Mouse (Mus musculus): ENCODE measurements around the gene Irf6. TPM values are rescaled to one million over a fixed set of nuclear protein-coding genes. Genes with fewer than 3 reads are reported as not detected.

Gene Irf6
- polyA plus RNA-seq, 1 experiment from 2014 or later: 10.0 TPM

- no peak for DNase-seq (ENCODE audit: low spot score)
Observed at GRCm38 (mm10) chr1:193198312-193198711, 45.4 kb downstream of the Irf6 start.

DNA sequence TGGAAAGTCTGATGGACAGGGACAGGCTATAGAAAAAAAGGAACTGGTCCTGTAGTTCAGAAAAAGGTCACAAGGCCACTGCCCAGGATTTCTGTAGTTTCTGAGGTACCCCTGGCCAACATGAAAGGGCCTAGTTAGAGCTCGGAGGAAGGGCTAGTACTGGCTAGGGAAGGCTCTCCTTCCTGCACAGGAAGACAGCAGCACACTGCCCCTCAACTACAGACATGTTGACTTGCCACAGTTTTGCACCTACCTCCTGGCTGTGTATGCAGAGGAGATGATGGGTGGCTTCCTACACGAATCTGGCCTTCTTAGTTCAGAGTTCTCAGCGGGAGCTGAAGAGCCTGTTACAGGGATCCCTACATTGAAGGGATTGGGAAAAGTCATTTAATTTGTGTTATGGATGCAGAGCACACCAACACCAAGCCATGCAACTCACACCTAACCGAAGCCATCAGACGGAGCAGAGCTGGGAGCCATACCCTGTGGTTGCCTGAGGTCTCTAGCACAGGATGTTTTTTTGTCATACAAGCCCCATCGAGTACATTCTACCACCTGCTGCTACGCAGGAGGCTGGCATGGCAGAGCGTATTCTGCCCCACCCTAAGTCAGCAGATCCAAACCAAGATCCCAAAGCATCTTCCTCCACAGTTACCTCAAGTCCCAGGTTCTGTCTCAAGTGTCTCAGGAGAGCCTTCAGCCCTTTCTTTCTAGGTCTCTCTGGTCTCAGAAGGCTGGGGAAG is 47.9 kb downstream of the Irf6 start:
- DNase-seq (ENCODE audit: low spot score): peak; percentile 81

GRCm38 (mm10) chr1:193201383-193201778 is 48.5 kb downstream of the Irf6 start, which contains the start of gene Traf3ip3:
Traf3ip3 (minus strand) TSS chr1:193201703.
- peak; percentile 93 for DNase-seq (ENCODE audit: low spot score)

DNA sequence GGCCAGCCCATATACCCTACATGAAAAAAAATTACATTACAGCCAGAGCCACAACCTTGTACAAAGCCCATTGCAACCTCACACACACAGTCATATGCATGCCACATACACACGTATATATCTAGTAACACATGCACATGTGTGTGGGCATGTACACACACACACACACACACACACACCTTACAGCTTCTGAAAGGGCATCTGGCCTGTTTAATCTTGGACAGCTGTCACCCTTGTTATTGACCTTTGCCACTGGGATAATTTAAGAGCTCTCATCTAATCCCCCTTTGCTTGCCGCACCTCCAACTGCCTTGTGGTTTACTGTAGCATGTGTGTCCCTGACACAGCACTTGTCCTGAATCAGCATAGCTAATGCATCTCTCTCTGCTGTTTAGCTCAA is 50.9 kb downstream of the Irf6 start:
- peak; percentile 22 for DNase-seq (ENCODE audit: low spot score)

- no peak for DNase-seq (ENCODE audit: low spot score)
Observed at GRCm38 (mm10) chr1:193205431-193205830, 52.5 kb downstream of the Irf6 start.

GRCm38 (mm10) chr1:193207503-193207902 is 54.6 kb downstream of the Irf6 start, which contains the start of gene Lamb3:
Lamb3 (plus strand) TSS chr1:193207699.
- DNase-seq (ENCODE audit: low spot score): no peak

GRCm38 (mm10) chr1:193208178-193208577 is 55.3 kb downstream of the Irf6 start:
- DNase-seq (ENCODE audit: low spot score): peak; percentile 63

- DNase-seq (ENCODE audit: low spot score): no peak
Observed at GRCm38 (mm10) chr1:193211371-193211770, 58.5 kb downstream of the Irf6 start.

DNA sequence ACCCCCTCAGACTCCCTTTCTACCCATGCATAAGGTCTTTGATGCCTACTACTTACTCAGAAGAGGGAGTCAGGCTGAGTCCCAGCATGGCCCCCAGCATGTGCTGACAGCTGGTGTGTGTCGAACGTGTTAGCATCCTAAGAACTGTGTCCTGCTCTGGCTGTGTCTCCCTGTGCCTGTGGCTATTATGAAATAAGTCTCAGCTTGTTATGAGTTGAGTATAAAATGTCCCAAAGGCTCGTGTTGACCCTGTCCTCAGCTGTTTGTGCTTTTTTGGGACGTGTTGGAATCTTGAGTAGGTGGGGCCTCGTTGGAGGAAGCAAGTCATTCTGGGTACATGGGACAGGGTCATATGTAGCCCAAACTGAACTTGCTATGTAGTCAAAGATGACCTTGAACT is 61.1 kb downstream of the Irf6 start:
- no peak for DNase-seq (ENCODE audit: low spot score)

GRCm38 (mm10) chr1:193216000-193216399 is 63.1 kb downstream of the Irf6 start:
- no peak for DNase-seq (ENCODE audit: low spot score)

- no peak for DNase-seq (ENCODE audit: low spot score)
Observed at GRCm38 (mm10) chr1:193220408-193220807, 67.5 kb downstream of the Irf6 start.

Other genes with a start within 250 kb of the Irf6 start
- 1.1 and 2.0 TPM in 2 replicates for gene Syt14, start 117.3 kb upstream of the Irf6 start, polyA plus RNA-seq (2015; fragmentation: Nextera tagmentation; extraction: Ambion mirVana)
- 10.2 and 12.9 TPM in 2 replicates for gene Diexf, start 22.8 kb upstream of the Irf6 start, polyA plus RNA-seq (2015; fragmentation: Nextera tagmentation; extraction: Ambion mirVana)
- 13.7 and 14.4 TPM in 2 replicates for gene A130010J15Rik, start 14.9 kb downstream of the Irf6 start, polyA plus RNA-seq (2015; fragmentation: Nextera tagmentation; extraction: Ambion mirVana)
- gene Traf3ip3, start 48.6 kb downstream of the Irf6 start, polyA plus RNA-seq (2015; fragmentation: Nextera tagmentation; extraction: Ambion mirVana): 193 and 196 TPM in 2 replicates
- 21.1 and 22.2 TPM in 2 replicates for gene Lamb3, start 54.6 kb downstream of the Irf6 start, polyA plus RNA-seq (2015; fragmentation: Nextera tagmentation; extraction: Ambion mirVana)
- 43.6 and 49.4 TPM in 2 replicates for gene Hsd11b1, start 111.0 kb downstream of the Irf6 start, polyA plus RNA-seq (2015; fragmentation: Nextera tagmentation; extraction: Ambion mirVana)
- gene G0s2, start 120.1 kb downstream of the Irf6 start, polyA plus RNA-seq (2015; fragmentation: Nextera tagmentation; extraction: Ambion mirVana): 19.9 and 21.3 TPM in 2 replicates
- gene Camk1g, start 217.2 kb downstream of the Irf6 start, polyA plus RNA-seq (2015; fragmentation: Nextera tagmentation; extraction: Ambion mirVana): 1.0 and 2.6 TPM in 2 replicates

Measured in thymus, postnatal 0 days (tissue).